Mouse (Mus musculus) gastrocnemius, adult 18-20 months (tissue): Measurements from ENCODE around the gene Otx2. TPM values are rescaled to one million over a fixed set of nuclear protein-coding genes. Genes with fewer than 3 reads are reported as not detected.

ENCODE experiments used
- DNase-seq: peaks from one replicate; pipeline ENCODE4 v3.0.0; 2021; ENCODE audit warnings: low spot score
- long read RNA-seq, 2 experiments: library from polyadenylated mRNA; stranded (forward); transcript quantifications; one replicate each; pipeline ENCODE4 v2.0.0; 2021
- total RNA-seq, 2 experiments: library from RNA; stranded (reverse); gene quantifications; 2 replicates each; pipeline ENCODE4 v1.2.3; 2021

Gene Otx2
- not detected for total RNA-seq
- long read RNA-seq, experiment 1, result 0 reads
- long read RNA-seq, experiment 2, result 0 reads

DNA sequence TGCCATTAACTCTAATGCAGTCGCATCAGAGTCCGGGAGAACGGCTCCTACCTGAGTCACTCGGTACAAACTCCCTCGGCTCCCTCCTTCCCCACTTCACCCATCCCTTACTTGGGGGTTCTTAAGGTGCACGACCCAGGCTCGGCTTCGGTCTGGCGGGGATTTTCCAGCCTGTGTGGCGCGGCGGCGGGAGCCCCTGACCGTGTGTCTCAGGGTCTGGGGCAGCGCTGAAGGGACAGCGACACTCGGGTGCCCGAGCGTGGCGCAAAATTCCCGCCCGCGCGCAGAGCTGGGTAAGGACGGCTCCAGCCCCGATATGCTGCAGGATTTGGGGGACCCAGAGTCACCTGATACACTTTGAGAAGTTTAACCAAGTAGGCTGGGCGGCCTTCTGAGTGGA, at the start of gene Otx2:
TSS of gene Otx2 (minus strand) at position 279 of the 400 bp plus-strand sequence.
- DNase-seq, result no peak

- no peak for DNase-seq
These were observed 49.1 kb upstream of the Otx2 start for GRCm38 (mm10) chr14:48722763-48723162.

DNA sequence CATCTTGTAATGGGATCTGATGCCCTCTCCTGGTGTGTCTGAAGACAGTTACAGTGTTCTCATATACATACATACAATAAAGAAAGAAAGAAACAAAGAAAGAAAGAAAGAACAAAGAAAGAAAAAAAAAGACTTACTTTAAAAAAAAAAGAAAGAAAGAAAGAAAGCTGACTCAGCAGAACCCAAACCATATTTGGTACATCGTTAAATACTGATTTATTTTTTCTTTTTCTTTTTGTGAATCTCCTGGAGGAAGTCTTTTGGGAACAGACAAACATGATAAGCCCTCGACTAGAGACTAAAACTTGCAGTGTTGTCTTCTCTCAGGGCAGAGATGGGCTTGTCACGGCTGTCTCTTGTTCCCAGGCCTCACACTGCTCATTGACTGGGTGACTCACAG, 45.7 kb upstream of the Otx2 start:
- DNase-seq, result no peak

DNA sequence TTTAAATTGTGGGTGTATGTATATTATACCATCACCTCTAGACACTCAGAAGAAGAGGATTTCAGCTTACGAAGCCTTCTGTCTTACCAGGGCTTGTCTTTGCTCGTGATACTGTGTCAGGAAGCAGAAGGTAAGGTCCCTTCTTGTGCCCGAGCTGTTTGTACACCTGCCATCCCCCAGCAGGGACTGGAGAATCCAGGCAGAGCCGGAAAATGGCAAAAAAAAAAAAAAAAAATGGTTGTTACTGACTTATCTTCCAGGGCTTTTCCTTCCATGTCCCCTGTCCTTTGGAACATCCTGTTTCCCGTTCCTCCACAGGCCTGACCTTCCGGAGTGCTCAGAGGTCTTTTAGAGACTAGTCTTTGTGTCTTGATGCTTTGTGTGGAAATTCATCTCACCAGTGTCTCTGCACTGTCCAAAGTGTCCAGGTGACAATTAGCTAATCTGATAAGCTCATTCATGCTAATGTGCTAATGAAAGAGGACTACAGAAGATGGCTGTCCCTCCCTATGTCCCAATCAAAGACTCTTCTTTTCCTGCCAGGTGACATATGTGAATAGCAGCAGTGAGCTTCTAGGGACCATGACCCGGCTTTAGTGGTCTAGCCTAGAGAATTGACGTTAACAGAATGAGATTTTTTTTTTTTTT, 44.1 kb upstream of the Otx2 start:
- DNase-seq, result no peak

DNA sequence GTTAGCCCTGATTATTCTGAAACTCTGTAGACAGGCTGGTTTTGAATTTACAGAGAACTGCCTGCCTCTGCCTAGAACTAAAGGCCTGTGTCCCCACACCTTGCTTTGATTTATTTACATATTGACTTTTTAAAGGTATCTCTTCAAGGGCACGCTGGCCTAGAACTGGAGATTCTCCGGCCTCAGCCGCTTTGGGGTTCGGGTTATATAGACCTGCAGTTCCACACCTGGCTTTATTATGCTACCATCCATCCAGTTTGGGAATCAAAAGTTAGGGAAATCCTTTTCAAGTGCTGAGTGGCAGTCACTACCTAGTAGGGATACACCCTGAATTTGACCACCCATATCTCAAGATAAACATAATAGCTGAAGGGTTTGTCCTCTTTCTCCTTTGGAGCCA, 42.8 kb upstream of the Otx2 start:
- no peak for DNase-seq

- DNase-seq, result no peak
These were observed 37.3 kb upstream of the Otx2 start for GRCm38 (mm10) chr14:48710871-48711370.

GRCm38 (mm10) chr14:48710062-48710870, 36.6 kb upstream of the Otx2 start:
- DNase-seq, result no peak

- DNase-seq, result no peak
These were observed 35.9 kb upstream of the Otx2 start for GRCm38 (mm10) chr14:48709371-48710061.

GRCm38 (mm10) chr14:48707844-48708383, 34.3 kb upstream of the Otx2 start:
- DNase-seq, result no peak

DNA sequence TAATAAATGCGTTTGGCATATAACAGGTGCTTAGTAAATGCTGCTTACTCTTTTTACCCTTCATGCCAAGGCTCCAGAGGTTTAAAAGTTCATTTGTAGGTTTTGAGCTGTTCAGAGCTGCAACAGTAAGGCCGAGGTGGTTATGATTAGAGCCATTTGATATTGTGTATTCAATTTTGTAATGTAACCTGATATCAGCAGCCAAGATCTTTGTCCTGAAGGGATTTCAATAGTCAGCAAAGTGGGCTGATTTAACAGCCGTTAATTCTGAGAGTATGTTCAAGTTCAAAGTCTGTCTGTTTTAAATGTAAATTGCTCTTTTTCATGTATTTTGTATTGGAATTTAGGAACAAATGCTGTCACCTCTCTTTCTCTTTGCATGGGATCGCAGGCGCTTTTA, 33.8 kb upstream of the Otx2 start:
- DNase-seq, result no peak

DNA sequence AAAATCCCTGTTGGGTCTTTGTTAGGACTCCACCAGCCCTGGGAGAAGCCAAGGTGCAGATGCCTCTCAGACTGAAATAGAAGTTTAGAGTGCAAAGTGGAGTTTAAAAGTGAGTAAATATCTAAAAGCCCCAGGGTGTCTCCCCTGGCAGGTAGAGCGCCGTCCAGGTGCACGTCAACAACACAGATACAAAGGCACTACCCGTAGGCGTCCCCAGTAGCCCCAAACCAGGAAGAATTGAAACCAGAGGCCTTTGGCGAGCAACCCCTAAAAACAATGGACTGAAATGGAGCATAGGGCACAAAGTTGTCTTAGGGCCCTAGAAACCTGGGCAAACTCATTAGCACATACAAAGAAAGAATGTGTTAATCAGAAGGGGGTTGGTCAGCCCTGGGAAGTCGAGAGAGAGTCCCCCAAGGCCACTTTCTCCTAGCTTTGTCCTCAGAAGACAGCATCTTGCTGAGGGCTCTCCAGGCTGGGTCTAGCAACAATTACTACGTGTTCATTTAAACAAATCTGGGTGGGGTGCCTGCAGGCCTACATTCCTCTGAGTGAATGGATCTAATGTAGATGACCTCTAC, 27.3 kb upstream of the Otx2 start:
- no peak for DNase-seq

GRCm38 (mm10) chr14:48679590-48679989, 6.0 kb upstream of the Otx2 start:
- no peak for DNase-seq

GRCm38 (mm10) chr14:48678674-48679073, 5.1 kb upstream of the Otx2 start:
- DNase-seq, result no peak

- DNase-seq, result no peak
These were observed 615 bp upstream of the Otx2 start for GRCm38 (mm10) chr14:48674036-48674831.

DNA sequence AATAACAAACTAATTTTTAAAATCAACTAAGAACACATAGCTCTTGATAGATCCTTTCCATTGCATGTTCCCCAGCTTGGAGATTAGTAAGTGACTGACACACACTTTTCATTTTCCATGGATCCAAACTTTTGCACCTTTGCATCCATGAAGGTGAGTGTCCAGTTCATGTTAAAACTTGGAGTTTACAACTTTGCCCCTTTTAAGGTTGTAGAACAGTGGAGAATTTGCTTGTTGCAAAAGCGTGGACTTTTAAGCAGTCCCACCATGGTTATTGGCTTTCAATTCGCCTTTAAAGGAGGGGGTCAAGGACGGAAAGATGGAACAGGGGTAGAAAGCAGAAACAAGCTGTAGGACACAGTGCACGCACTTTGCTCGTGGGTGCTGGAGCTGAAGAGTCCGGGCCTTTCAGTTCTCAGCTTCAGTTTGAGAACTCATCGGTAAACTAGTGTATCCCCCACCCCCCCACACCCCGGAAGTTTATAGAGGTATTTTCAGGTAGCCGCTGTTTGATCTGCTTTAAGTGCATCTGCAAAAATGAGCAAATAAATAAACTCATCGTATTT, 925 bp downstream of the Otx2 start:
- no peak for DNase-seq

GRCm38 (mm10) chr14:48671480-48672240, 2.0 kb downstream of the Otx2 start:
- no peak for DNase-seq

DNA sequence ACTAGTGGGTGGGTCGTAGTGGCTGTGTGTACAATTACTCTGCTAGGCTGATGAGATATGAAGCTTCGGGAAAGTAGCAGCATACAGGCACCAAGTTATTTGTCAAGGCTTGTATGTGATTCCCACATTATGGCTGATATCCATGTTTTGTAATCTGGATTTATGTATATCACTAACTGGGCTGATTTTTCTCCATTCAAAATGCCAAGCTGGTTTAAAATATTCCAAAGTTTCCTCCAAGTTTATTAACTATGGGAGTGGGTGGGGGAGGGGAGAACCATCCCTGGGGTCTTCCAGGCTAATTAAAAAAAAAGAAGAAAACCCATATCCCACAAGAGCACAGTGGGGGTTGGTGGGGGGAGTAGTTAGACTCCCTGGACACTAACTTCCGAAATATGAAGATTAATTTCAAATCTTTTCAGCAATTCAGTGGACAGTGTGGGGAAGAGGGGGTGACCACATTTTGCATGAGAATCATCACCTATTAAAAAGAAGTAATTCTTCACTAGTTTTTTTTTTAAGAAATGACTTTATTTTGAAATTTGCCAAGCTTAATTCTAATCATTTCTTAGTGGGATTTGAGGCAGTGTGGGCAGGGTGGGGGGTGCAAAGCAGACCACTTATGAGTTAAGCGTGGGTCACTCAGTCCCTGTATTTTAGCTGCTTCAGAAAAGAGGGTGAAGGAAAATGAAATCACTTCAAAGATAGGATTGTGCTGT, 2.7 kb downstream of the Otx2 start:
- DNase-seq, result no peak

DNA sequence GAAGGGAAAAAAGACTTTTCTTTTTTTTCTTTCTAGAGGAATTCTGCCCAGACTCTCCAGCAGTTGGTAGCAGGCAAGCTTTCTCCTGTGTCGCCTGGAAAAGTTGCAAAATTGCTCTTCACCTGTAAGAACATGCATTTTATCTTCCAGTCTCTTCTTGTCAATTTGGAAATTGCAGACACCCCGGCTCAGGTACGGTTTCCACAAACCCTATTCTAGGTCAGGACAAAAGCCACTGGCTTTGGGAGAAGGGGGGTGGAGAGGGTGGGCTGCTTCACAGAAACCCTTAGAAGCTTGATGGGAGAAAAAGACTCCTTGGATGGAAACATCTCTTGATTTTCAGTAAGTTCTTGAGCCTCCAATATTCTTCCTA, 3.4 kb downstream of the Otx2 start:
- DNase-seq, result no peak
